Mouse (Mus musculus) CH12.LX (cell line): ENCODE data around the gene B9d1. TPM values are rescaled to one million over a fixed set of nuclear protein-coding genes. Genes with fewer than 3 reads are reported as not detected.

Experiments used
- DNase-seq: peaks from one replicate; pipeline ENCODE4 v3.0.0-alpha.2; 2013; ENCODE audit errors: extremely low read depth
- H3K27ac ChIP-seq: 2 replicates; pipeline ENCODE4 v1.5.1; 2012; ENCODE audit warnings: low read depth, mild to moderate bottlenecking, control low read depth, moderate library complexity; ENCODE audit not compliant: insufficient read depth
- H3K27me3 ChIP-seq: replicated peaks from 2 replicates; pipeline ENCODE3; 2012; ENCODE audit warnings: inconsistent platforms
- H3K36me3 ChIP-seq, 2 experiments: replicated peaks in 1 of 2; 2 replicates each; pipeline versions ENCODE3 to v1.6.1; 2012; ENCODE audit warnings: inconsistent platforms in 1 of 2, low read length in 1 of 2, mild to moderate bottlenecking in 1 of 2, mixed read lengths in 1 of 2, moderate library complexity in 1 of 2; ENCODE audit not compliant: control insufficient read depth in 1 of 2, insufficient read depth in 1 of 2
- H3K4me1 ChIP-seq, 2 experiments: 2 replicates each; pipeline ENCODE4 v1.6.1; 2012; ENCODE audit warnings: inconsistent platforms in 1 of 2, moderate library complexity in 1 of 2; ENCODE audit not compliant: insufficient read depth in 2 of 2, control insufficient read depth in 1 of 2
- H3K4me2 ChIP-seq: 2 replicates; pipeline ENCODE4 v1.6.1; 2012; ENCODE audit warnings: low read depth, mild to moderate bottlenecking, control low read depth; ENCODE audit not compliant: poor library complexity, insufficient read depth, severe bottlenecking
- H3K4me3 ChIP-seq, 3 experiments: fragments of 150-350 bp in 1 of 3; sonication (generic) in 1 of 3; replicated peaks in 1 of 3; 2 replicates each; pipeline versions ENCODE3 to v1.5.1; 2011 to 2012; ENCODE audit warnings: low read depth in 2 of 3, low read length in 2 of 3, mild to moderate bottlenecking in 2 of 3, moderate library complexity in 2 of 3, control low read depth in 1 of 3, improper control_type of control experiment in 1 of 3, inconsistent platforms in 1 of 3, mixed read lengths in 1 of 3; ENCODE audit not compliant: poor library complexity in 1 of 3
- H3K79me2 ChIP-seq: replicated peaks from 2 replicates; pipeline ENCODE4 v1.6.1; 2012; ENCODE audit warnings: mild to moderate bottlenecking, moderate library complexity; ENCODE audit not compliant: control insufficient read depth, poor library complexity, insufficient read depth, severe bottlenecking; ENCODE audit errors: extremely low read depth
- H3K9ac ChIP-seq: 2 replicates; pipeline ENCODE4 v1.6.1; 2012; ENCODE audit warnings: low read depth, mild to moderate bottlenecking, control low read depth, moderate library complexity; ENCODE audit not compliant: insufficient read depth
- H3K9me3 ChIP-seq: replicated peaks from 2 replicates; pipeline ENCODE3; 2012; ENCODE audit warnings: low read length, inconsistent platforms, mixed read lengths
- CHD1 ChIP-seq: IDR thresholded peaks from 2 replicates; pipeline ENCODE4 v1.6.1; 2012; ENCODE audit warnings: low read depth, low read length, improper control_type of control experiment, inconsistent platforms
- CHD2 ChIP-seq: IDR thresholded peaks from 2 replicates; pipeline ENCODE4 v1.6.1; 2011; ENCODE audit warnings: low read length, improper control_type of control experiment
- CTCF ChIP-seq, 2 experiments: IDR thresholded peaks in 1 of 2; conservative IDR thresholded peaks in 1 of 2; 2 replicates each; pipeline ENCODE4 v1.5.1; 2011 to 2012; ENCODE audit warnings: low read depth in 2 of 2, low read length in 2 of 2, improper control_type of control experiment in 1 of 2, inconsistent platforms in 1 of 2, mild to moderate bottlenecking in 1 of 2, moderate library complexity in 1 of 2
- E2F4 ChIP-seq: IDR thresholded peaks from 2 replicates; pipeline ENCODE4 v1.6.1; 2011; ENCODE audit warnings: low read depth, low read length, improper control_type of control experiment; ENCODE audit not compliant: insufficient replicate concordance
- ELF1 ChIP-seq: IDR thresholded peaks from 2 replicates; pipeline ENCODE4 v1.6.1; 2014; ENCODE audit warnings: low read depth, mild to moderate bottlenecking, inconsistent platforms, low read length, improper control_type of control experiment
- EP300 ChIP-seq: IDR thresholded peaks from 2 replicates; pipeline ENCODE4 v1.6.1; 2011; ENCODE audit warnings: low read length, improper control_type of control experiment
- ETS1 ChIP-seq: conservative IDR thresholded peaks from 2 replicates; pipeline ENCODE4 v1.6.1; 2012; ENCODE audit warnings: low read depth, mild to moderate bottlenecking, inconsistent platforms, low read length, improper control_type of control experiment, moderate library complexity
- IRF4 ChIP-seq: IDR thresholded peaks from 2 replicates; pipeline ENCODE4 v1.6.1; 2014; ENCODE audit warnings: low read depth, mild to moderate bottlenecking, inconsistent platforms, low read length, improper control_type of control experiment
- JUN ChIP-seq: IDR thresholded peaks from 2 replicates; pipeline ENCODE4 v1.6.1; 2011; ENCODE audit warnings: low read depth, mild to moderate bottlenecking, low read length, improper control_type of control experiment, moderate library complexity; ENCODE audit not compliant: insufficient read depth
- JUND ChIP-seq: conservative IDR thresholded peaks from 2 replicates; pipeline ENCODE4 v1.6.1; 2011; ENCODE audit warnings: low read depth, low read length, improper control_type of control experiment
- KAT2A ChIP-seq: IDR thresholded peaks from 2 replicates; pipeline ENCODE4 v1.6.1; 2012; ENCODE audit warnings: low read length, improper control_type of control experiment, inconsistent platforms; ENCODE audit not compliant: insufficient replicate concordance
- MEF2A ChIP-seq: IDR thresholded peaks from 2 replicates; pipeline ENCODE4 v1.6.1; 2014; ENCODE audit warnings: low read depth, mild to moderate bottlenecking, inconsistent platforms, low read length, improper control_type of control experiment, borderline replicate concordance
- MXI1 ChIP-seq: IDR thresholded peaks from 2 replicates; pipeline ENCODE4 v1.6.1; 2011; ENCODE audit warnings: mild to moderate bottlenecking, low read depth, low read length, improper control_type of control experiment
- MYC ChIP-seq: IDR thresholded peaks from 2 replicates; pipeline ENCODE4 v1.6.1; 2011; ENCODE audit warnings: low read depth, mild to moderate bottlenecking, improper control_type of control experiment, low read length
- NELFE ChIP-seq: IDR thresholded peaks from 2 replicates; pipeline ENCODE4 v1.6.1; 2011; ENCODE audit warnings: low read depth, low read length, improper control_type of control experiment
- NRF1 ChIP-seq: IDR thresholded peaks from 2 replicates; pipeline ENCODE4 v1.6.1; 2014; ENCODE audit warnings: low read depth, mild to moderate bottlenecking, inconsistent platforms, low read length, improper control_type of control experiment, moderate library complexity
- PAX5 ChIP-seq: IDR thresholded peaks from 2 replicates; pipeline ENCODE4 v1.6.1; 2012; ENCODE audit warnings: low read length, inconsistent platforms, mixed read lengths
- POLR2A ChIP-seq: IDR thresholded peaks from 2 replicates; pipeline ENCODE4 v1.6.1; 2011; ENCODE audit warnings: low read depth, mild to moderate bottlenecking, improper control_type of control experiment, low read length
- POLR2AphosphoS2 ChIP-seq: IDR thresholded peaks from 2 replicates; pipeline ENCODE4 v1.6.1; 2011; ENCODE audit warnings: low read depth, low read length, improper control_type of control experiment
- RAD21 ChIP-seq: IDR thresholded peaks from 2 replicates; pipeline ENCODE4 v1.6.1; 2011; ENCODE audit warnings: low read depth, mild to moderate bottlenecking, low read length, improper control_type of control experiment, moderate library complexity
- SIN3A ChIP-seq: IDR thresholded peaks from 2 replicates; pipeline ENCODE4 v1.6.1; 2012; ENCODE audit warnings: low read length, improper control_type of control experiment, inconsistent platforms
- SMC3 ChIP-seq: IDR thresholded peaks from 2 replicates; pipeline ENCODE4 v1.6.1; 2011; ENCODE audit warnings: low read depth, low read length, improper control_type of control experiment
- TBP ChIP-seq: conservative IDR thresholded peaks from 2 replicates; pipeline ENCODE4 v1.6.1; 2011; ENCODE audit warnings: low read depth, low read length, improper control_type of control experiment
- TCF12 ChIP-seq: IDR thresholded peaks from 2 replicates; pipeline ENCODE4 v1.6.1; 2014; ENCODE audit warnings: low read depth, mild to moderate bottlenecking, inconsistent platforms, low read length, improper control_type of control experiment
- USF1 ChIP-seq: IDR thresholded peaks from 2 replicates; pipeline ENCODE4 v1.6.1; 2014; ENCODE audit warnings: low read depth, mild to moderate bottlenecking, inconsistent platforms, low read length, improper control_type of control experiment
- USF2 ChIP-seq: conservative IDR thresholded peaks from 2 replicates; pipeline ENCODE4 v1.6.1; 2011; ENCODE audit warnings: low read depth, low read length, improper control_type of control experiment
- ZC3H11A ChIP-seq: IDR thresholded peaks from 2 replicates; pipeline ENCODE4 v1.6.1; 2012; ENCODE audit warnings: low read depth, mild to moderate bottlenecking, inconsistent platforms, low read length, improper control_type of control experiment
- ZKSCAN1 ChIP-seq: IDR thresholded peaks from 2 replicates; pipeline ENCODE4 v1.6.1; 2012; ENCODE audit warnings: low read depth, inconsistent platforms, low read length, improper control_type of control experiment, borderline replicate concordance
- ZNF384 ChIP-seq: IDR thresholded peaks from 2 replicates; pipeline ENCODE4 v1.6.1; 2012; ENCODE audit warnings: low read depth, low read length, improper control_type of control experiment, inconsistent platforms
- dilution Hi-C: fragments of 300-500 bp; cut with MboI; formaldehyde crosslinking; loops from 2 replicates; pipeline ENCODE4 v1.14.3; 2020; ENCODE audit warnings: low sequenced_read_pairs; ENCODE audit not compliant: extremely low pct_unique_long_range_greater_than_20kb, extremely low pct_ligation_motif_present
- in situ Hi-C: fragments of 300-500 bp; cut with MboI; formaldehyde crosslinking; loops from 3 replicates; pipeline ENCODE4 v1.14.3; 2019; ENCODE audit warnings: low sequenced_read_pairs, low pct_ligation_motif_present, low pct_unique_long_range_greater_than_20kb, mixed read lengths
- polyA plus RNA-seq: library from polyadenylated mRNA; unstranded; fragments of >175 nt; gene quantifications from 2 replicates; pipeline ENCODE4 v1.2.1, GENCODE M21; 2012; ENCODE audit warnings: low read depth; ENCODE audit not compliant: insufficient read length
- total RNA-seq, 2 experiments: library from RNA; depleted of rRNA; stranded (reverse); fragments of 300-350 nt in 1 of 2; fragments of >200 nt in 1 of 2; gene quantifications; 2 replicates each; pipeline ENCODE4 v1.2.3; 2012 to 2014

Gene B9d1
- total and polyA plus RNA-seq, 3 experiments = 19.2 to 62.9 (median 26.2) TPM

DNA sequence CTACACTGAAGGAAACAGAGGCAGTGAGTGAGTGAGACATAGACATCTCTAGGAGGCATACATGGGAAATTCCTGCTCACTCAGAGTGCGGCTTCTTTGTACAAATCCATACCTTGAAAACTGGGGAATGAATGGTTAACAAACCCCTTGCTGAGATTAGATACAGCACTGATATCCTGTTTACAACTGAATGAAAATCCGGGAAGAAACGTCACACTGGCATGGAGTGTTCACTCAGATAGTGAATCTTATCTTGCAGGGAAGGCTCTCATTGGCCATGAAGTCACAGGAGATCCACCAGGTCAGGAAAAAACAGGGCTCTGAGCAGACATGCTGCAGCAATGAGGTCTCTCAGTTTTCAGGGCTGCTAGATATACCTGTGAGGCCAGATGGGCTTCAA lies 32.0 kb downstream of the B9d1 start:
- Histone ChIP-seq H3K79me2 (no peaks in the 10 kb centered on the region), H3K36me3 (peaks cover 0 to 39% of the 10 kb centered on the region in 2 experiments), H3K27me3 (no peaks in the 10 kb centered on the region), H3K9ac (no peak overlapping the region), H3K4me1 (no peaks in the 10 kb centered on the region), H3K9me3 (no peaks in the 10 kb centered on the region), H3K4me3 (no peak overlapping the region), H3K27ac (no peak overlapping the region), H3K4me2 (no peak overlapping the region)
- TF ChIP-seq CTCF (conservative IDR thresholded peaks at IDR 0.05 in 1 of 2, IDR thresholded peaks at IDR 0.05 in 1 of 2; ENCODE audit: low read depth in 2 of 2, low read length in 2 of 2) (no peak), MYC (no peak), CHD2 (no peak), RAD21 (no peak), SMC3 (no peak), TBP (no peak), ZC3H11A (no peak), IRF4 (no peak), POLR2A (no peak), MEF2A (no peak), USF1 (no peak), ELF1 (no peak), MXI1 (no peak), E2F4 (no peak), EP300 (no peak), NRF1 (no peak), JUND (no peak), KAT2A (no peak), NELFE (no peak)
- in situ Hi-C loops = no loop called here
- dilution Hi-C loops = no loop called here
- no peak for DNase-seq

DNA sequence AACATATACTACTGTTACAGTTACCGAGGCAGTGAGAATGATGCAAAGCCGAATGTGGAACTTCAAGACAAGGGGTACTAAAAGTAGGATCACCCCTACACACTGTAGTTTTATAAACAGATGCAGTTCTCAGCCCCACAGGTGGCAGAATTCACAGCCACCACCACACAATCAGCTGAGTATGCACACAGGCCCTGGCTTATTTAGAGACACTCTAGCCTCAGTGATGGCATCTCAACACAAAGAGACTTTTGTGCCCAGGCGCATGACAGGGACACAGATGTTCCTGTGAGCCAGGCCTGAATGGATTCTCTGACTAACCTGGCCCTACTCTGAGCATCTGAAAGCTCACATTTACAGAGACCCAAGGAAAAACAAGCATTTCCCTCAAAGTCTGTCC lies 32.4 kb downstream of the B9d1 start:
- H3K9ac ChIP-seq = no peak overlapping the region
- TF ChIP-seq MEF2A (no peak), USF2 (no peak), POLR2AphosphoS2 (no peak), SMC3 (no peak), PAX5 (no peak), TCF12 (no peak), CTCF (conservative IDR thresholded peaks at IDR 0.05 in 1 of 2, IDR thresholded peaks at IDR 0.05 in 1 of 2; ENCODE audit: low read depth in 2 of 2, low read length in 2 of 2) (no peak), USF1 (no peak), JUN (no peak), ZKSCAN1 (no peak), SIN3A (no peak), POLR2A (no peak), ETS1 (no peak), ZNF384 (no peak), CHD1 (no peak)
- TF ChIP-seq, all 38 proteins: peak for 0
- Histone ChIP-seq H3K36me3 (peaks cover 0 to 36% of the 10 kb centered on the region in 2 experiments), H3K27ac (no peak overlapping the region), H3K9me3 (no peaks in the 10 kb centered on the region), H3K4me1 (no peaks in the 10 kb centered on the region), H3K79me2 (no peaks in the 10 kb centered on the region), H3K27me3 (no peaks in the 10 kb centered on the region), H3K4me3 (no peak overlapping the region), H3K4me2 (no peak overlapping the region)
- dilution Hi-C loops (no loop called here), in situ Hi-C loops (no loop called here)
- DNase-seq = no peak
